Mouse (Mus musculus) ovary, adult 18-20 months (tissue): Measurements from ENCODE around the gene Klf6.

ENCODE experiments used
- DNase-seq: peaks from one replicate; pipeline ENCODE4 v3.0.0; 2022; ENCODE audit warnings: low spot score, mixed read lengths

The Klf6 gene

DNA sequence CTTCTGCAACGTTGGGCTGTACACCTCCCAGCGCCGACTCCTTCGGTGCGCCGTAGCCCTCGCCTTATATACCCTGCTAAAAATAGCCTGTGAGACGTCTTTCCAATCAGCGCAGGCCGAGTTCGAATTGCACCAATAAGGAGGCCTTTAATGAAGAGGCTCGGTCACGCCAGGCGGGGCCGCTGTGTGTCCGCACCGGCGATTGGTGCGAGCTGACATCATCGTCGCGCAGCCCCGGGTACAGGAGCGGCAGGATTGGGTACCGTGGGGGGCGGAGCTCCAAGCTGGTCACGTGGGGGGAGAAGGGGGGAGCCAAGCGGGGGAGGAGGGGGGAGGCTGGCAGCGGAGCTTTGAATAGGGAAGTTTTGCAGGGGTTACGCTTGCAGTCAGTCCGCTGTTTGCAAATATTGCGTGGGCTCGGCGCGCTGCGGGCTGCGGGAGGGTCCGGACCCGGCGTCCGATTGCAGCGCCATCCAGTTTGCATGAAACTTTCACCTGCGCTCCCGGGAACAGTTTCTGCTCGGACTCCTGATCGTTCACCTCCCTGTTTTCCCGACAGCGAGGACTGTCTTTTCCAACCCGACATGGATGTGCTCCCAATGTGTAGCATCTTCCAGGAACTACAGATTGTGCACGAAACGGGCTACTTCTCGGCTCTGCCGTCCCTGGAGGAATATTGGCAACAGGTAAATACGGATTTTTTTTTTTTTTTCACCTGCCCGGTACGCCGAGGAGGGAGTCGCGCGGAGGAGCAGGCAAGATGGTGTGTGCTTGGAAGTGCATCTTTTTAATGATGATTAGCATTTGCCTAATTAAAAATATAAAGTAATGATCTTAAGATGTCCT, at the start of gene Klf6:
TSS of gene Klf6 (plus strand) at position 326 of the 846 bp plus-strand sequence.
- DNase-seq, result peak; percentile 99

DNA sequence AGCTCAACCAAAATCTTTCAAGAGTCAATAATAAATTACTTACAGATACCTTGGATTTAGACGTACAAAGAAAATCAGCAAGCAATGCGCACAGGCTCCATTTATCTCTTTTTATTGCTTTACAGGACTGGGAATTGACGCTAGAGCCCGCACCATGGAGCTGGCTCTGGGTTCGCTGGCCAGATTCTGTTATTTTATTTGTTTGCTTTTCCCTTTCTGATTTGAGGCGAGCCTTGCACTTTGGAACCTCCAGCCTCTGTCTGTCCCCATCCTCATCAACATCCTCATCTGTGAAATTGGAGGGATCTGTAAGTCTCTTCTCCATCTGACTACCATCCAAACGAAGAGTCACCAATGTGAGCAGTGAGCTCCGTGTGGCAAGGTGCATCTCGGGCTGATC, 47.8 kb upstream of the Klf6 start:
- no peak for DNase-seq

DNA sequence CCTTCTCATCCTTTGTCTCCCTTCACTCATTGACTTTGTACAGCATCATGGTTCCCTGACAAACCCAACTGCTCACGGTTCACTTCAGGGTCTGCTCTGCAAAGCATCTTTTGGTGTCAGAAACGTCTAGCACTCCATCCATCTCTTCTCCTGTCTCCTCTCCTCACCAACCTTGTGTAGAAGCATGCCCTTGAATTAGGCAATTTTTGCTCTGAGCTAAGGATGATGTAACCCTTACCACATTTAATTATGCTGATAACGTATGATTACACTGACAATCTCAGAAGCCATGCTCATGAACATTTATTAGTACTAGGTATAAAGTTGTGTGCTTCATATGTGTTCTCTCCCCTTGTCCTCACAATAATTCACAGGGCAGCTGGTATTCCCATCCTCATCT, 44.0 kb upstream of the Klf6 start:
- DNase-seq, result no peak

DNA sequence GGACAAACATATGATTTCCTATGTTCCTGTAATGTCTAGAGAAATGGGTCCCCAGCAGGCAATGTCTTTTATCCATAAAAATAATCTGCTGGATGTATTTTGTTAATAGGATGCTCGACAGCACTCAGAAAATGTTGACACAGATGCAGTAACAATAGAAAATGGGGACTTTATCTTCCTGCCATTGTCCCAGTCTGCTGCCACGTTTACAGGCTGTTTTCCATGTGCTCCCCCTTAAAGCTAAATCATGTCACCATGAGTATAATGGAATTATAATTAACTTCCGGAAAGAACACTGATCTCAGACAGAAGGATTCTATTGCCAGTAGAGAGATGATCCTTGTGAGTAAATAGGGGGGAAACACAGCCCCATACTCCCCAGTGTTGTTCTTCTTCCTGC, 42.1 kb upstream of the Klf6 start:
- DNase-seq, result no peak

DNA sequence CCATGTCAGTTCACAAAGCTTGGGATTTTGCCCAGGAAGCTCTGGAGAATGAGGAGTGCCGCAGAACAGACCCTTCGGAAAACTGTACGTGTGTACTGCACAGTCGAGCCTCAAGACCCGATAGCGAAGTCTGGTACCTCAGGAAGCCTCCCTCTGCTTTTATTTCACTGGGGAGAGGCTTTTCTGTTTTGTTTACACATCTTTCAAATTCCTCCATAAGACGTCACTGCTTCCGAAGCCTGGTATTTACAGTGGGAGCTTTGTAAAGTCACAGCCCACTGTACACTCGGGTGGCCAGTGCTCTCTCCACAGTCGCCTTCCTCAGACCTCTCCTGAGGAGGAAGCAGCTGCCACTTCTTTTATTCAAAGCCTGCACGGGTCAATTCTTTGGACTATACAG, 38.7 kb upstream of the Klf6 start:
- no peak for DNase-seq

DNA sequence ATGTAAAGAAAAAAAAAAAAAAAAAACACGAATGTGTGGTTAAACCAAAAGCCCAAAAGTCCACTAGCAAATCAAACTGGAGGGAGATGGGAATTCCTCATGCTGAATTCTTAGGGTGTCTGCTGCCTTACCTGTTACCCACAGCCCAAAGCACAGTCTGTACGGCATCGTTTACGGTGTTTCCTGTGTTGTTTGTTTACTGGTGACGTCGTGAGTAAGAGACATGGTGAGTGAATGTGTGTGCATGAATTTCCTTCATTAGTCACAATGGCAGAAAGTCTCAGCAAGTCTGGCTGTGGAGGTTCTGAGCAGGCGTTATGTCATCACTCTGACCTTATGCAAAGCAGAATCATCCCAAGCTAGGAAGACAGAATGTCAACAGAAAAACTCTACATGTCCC, 38.1 kb upstream of the Klf6 start:
- DNase-seq, result no peak

DNA sequence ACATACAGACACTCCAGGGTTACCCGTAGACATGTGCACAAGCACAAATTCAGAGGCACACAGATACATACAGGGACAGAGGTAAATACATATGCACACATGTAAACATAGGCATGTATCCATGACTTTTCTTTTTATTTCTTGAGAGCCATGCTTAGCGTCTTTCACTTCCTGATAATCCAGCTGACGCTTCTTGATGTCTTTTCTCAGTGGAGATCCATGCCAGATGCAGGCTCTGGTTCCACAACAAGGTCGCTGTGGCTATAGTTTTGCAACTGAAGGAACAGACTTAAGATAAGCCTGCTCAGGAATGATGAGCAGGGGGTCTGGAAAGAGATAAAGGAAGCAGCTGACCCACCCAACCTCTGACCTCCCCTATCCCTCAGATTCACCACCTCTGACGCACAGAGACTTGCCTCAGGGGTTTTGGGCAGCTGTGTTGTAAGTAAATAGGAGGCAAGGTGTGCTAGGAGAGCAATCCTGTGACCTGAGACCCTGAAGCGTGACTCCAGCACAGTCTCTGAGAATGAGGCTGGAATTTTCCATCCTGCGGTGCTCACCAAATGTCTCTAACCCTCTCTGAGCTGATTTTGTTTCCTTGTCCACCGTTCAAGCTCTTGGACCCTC, 37.0 kb upstream of the Klf6 start:
- no peak for DNase-seq

DNA sequence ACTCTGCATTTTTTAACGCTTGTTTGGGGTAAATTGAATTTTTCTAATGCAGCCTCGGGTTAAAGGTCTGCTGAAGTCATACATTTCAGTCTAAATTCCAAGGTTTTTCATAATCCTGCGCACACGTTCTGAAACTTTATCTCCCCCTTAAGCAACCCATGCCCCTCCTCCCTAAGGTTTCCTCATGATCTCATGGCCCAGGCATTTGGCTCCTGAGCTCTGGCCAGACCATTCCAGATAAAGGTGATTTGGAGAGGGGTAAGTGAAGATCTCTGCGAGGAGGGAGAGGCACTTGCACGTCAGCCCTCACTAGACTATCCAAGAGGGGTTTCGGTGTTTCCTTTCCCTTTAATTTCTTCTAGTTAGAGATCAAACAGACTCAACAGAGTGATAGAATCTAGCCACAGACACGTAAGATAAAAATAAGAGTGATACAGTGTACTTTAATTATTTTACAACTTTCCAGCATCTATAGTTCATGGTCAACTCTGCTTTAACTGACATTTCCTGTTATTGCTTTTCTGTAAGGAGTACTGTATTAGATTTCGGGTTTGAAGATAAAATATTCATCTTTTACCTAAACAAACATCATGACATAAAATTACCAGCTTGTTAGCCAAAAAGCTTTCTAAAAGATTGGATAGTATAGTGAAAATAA, 35.0 kb upstream of the Klf6 start:
- DNase-seq, result peak; percentile 29

DNA sequence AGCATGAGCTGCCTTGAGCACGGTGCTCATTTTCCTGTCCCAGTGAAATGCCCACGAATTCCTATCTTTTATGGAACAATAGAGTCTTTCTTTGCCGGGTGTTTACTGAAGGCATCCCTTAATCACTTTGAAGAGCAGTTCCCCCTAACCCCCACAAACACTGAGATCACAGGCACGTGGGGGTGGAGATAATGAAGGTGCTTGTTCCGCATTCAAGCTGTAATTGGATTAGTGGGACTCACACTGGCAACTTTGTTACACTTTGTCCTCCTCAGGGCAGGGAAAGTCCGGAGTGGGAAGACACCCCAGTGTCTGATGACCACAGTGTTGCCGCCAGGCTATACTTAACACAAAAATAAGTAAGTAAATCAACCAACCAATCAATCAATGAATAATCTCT, 29.3 kb upstream of the Klf6 start:
- DNase-seq, result no peak

DNA sequence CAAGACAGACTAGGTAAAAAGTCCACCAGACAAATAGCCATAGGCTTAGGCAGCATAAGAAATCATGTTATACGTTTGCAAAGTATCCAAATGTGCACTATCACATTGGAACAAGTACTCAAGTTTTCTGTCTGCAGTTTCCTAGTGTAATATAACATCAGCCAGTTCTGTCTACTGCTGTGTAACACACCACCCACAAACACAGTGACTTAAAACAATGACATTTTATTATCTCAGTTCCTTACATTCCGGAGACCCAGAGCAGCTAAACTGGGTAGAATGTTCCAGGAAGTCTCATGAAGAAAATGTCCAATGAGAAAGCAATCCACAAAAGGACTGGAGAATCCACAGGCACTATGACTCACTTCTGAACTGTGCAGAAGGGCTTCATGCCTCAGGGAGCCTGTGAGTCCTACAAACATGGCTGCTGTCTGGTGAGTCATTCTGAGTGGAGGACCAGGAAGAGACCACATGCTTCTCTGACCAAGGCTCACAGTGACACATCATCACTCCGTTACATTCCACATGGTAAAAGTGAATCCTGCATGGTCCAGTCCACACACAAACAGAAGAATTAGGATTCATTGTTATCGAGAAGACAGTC, 24.0 kb upstream of the Klf6 start:
- no peak for DNase-seq

DNA sequence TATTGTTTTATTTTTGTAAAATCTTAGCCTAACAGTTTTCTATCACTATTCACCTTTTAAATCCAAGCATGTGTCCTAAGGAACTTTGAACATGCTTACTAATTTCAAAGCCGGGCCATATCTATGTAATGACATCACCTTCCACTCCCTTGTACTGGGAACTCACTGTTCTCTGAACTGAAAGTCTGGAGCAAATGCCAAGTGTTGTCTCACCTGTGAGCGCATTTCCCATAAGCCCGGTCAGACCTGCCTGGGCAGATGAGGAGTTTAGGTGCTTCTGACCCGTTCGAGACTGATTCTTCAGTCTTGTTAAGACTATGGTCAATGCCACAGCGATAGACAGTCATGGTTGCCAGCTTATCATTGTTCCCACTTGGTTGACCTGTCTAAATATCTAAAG, 19.9 kb upstream of the Klf6 start:
- no peak for DNase-seq

DNA sequence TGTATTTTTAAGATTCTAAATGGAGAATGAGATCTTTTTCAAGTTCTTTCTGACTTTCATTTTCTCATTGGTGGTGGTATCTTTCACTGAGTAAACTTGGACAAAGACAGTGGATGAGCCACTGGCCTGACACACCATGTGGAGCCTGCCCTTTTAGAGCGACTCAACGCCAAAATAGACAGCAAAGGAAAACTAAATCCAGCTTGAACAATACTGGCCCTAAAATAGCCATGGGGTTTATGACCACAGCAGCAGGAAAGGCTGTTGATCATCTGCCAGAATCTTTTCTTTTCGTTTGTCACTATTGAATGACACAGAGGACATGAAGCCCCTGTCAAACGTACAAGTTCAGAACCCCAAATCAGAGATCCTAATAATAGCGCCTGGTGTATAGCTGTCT, 18.4 kb upstream of the Klf6 start:
- DNase-seq, result no peak

DNA sequence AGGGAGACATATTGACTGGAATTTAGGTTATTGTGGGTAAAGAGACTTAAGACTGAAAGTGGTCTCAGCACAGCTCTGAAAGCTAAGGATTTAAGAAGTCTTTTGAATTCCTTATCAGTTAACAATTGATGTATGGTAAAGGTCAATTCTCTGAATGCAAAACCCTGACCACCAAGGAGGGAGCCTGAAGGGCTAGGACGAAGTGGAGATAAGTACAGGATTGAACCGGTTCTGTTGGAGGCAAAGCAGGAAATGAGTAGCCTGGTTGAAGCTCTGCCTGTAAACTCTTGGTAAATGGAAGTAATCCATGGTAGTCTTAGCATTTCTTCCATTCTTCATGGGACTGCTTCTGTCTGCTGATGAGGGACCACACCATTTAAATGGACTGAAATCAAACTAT, 17.5 kb upstream of the Klf6 start:
- DNase-seq, result no peak

DNA sequence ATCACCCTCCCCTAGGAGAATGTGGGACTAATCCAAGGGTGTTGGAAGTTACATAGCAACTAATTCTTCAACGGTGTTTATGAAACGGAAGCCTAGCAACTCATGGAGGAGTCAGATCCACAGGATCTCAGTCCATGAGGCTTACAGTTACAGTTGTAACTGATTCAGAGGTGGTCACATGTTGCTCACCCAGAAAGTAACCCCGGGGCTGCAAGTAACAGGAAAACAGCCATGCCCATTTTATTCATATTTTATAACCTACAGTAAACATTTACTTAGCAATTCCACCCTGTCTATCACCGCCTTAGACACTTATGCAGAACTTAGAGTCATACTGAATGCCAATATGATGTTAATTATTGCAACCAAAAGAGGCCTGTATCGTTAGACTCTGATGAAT, 16.9 kb upstream of the Klf6 start:
- no peak for DNase-seq

DNA sequence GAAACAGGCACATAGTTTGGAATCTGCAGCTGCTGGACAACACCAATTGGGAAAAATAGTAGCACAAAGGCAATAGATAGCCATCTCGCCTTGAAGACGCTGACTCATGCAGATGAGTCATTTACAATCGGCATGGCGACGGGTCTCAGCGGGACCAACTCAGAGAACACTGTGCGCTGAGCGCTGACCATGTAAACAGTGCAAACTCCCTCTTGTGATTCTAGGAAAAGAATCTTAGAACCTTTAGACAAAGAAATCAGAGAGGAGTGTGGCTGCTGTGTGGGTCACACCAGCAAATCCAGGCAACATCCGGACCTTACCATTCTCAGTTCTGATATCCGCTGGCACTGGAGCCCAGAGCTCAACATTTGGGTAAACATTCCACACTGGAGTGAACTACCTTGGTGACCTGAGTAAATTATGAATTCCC, 16.1 kb upstream of the Klf6 start:
- DNase-seq, result peak; percentile 61

DNA sequence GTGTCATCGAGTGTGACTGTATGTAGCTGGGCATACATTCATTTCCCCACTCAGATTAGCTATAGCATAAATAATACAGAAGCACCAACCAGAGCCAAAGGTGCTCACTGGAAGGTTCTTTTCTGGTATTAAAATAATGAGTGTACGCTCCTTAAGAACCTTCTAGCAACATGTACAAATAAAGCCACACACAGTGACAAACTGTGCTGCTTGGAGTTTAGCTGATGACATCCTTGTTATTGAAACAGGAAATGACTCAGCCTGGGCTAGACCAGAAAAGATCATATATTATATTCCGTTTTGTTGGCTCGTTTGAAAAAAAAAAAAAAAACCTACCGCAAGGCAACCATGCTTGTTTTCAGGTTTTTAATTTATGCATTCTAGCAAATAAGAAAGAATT, 15.7 kb upstream of the Klf6 start:
- no peak for DNase-seq

DNA sequence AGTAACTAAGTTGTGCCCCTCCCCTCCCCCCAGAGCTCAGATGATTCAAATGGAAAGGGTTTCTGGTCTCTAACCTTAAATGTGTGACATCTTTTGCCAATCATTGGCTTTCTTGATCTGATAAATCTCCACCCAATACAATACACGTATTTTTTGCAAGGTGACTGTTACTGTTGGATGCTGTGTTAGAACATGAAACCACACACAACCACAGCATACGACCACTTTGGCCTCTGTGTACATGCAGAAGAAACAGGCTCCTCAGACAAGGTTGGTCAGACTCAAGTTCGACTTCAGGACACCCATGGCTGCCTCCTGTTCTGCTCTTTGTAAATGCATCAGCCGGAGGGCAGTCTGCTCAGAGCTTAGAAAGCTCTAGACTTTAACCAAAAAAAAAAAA, 14.4 kb upstream of the Klf6 start:
- no peak for DNase-seq

DNA sequence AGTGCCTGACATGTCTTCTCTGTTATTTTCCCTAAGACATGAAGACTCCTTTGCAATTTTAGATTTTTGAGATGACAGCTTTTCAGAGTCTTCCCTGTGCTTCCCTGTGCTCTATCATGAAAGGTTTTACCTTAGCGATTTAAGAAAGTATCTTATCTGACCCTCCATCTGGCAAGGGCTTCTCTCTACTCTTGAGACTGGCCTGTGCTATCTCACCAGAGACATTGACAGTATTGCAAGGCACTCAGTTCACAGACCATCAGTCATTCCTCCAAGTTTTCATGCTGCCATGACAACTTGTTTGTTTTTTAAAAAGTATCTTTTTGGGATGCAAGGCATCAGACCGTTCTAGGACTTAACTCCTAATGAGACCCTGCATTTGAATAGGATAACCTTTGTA, 13.5 kb upstream of the Klf6 start:
- DNase-seq, result no peak

DNA sequence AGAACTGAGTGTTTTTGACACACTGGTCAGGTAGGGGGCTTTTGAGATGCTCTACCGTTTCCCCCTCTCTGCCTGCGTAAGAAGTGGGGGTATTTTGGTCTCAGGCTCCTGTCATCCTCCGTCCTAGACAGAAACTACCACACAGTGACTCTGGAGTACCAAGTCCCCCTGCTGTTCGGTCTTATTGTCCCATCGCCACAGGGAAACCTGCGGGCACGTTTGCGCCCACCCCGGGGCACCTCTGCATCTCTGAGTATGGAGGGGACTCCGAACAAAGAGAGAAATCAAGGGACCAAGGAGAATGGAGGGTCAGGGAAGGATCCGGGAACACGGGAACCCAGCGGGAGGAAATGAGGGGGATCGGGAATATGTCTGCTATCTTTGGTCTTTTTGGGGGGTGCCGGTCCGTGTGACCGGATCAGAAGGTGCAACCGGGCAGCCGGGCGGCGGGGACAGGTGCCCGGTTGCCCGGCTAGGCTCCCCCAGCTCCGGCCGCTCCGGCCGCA, 578 bp upstream of the Klf6 start:
- DNase-seq, result no peak

DNA sequence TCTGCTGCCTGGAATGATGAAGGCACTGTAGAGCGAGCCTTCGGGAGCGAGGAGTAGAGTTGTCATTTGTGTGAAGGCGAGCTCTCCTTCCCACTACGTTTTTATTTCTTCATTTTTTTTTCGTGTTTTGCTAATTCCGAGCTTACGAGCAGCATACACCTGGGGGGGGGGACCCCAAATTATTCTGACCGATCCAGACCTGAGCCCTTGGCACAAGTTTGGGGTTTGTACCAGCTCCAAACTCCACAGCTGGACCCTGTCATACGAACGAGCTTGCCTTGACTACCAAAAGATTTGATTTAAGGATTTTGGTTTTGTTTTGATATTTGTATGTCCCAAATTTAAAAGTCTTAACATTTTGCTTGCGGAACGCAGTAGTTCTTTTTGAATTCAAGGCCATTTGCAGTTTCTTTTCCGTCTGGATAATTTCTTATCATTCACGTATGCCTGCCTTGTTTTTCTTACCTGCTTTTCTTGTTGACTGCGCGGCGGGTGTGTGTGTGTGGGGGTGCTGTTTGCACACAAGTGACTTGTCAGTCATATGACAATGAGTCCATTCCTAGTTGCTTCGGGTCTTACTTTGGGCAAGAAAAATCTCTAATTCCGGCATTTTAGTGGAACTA, 832 bp downstream of the Klf6 start:
- no peak for DNase-seq

DNA sequence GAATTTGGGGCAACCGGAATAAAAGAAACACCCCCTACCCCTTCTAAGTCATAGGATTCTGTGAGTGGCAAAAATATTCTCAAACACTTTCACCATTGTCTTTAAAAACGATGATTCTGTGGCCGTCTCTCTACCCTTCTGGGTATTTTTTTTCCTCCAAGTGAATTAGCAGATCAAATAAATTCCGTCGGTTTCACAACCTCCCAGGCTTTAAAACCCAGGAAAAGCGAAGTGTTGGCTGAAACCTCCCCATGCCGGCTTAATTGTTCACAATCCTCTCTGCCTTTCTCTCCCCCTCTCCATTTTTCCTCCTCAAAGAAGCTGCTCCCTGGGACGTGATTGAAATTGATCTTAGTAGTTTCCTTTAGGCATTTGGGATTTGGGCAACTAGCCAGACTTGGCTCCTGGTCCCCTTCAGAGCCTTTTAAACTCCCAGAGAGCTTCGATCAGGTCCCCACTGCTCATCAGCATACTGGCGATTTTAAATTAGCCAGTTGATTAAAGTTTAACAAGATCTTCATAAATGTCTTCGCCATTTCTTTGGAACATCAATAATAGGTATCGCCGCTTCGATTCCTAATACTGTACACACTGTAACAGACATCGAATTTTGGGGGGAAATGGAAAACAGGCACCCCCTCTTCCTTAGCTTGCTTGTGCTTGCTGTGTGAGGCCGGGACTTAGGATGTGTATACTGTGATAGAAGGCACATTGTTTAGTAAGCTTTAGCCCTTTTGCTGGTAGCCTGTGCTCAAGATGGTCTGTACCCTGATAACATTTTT, 1.5 kb downstream of the Klf6 start:
- no peak for DNase-seq
